Mouse (Mus musculus) right cerebral cortex, adult 18-20 months (tissue): Measurements from ENCODE around the gene Wdr82.

Experiments
- DNase-seq: peaks from one replicate; pipeline ENCODE4 v3.0.0; 2022; ENCODE audit warnings: mixed read lengths

The Wdr82 gene

GRCm38 (mm10) chr9:106227790-106228429 is 57.2 kb downstream of the Wdr82 start:
- DNase-seq: no peak

GRCm38 (mm10) chr9:106230051-106230733 is 59.5 kb downstream of the Wdr82 start:
- DNase-seq: no peak

- DNase-seq: no peak
Observed at GRCm38 (mm10) chr9:106230734-106231106, 60.0 kb downstream of the Wdr82 start.

- no peak for DNase-seq
Observed at GRCm38 (mm10) chr9:106231220-106231619, 60.5 kb downstream of the Wdr82 start.

- no peak for DNase-seq
Observed at GRCm38 (mm10) chr9:106231816-106232215, 61.1 kb downstream of the Wdr82 start.

- no peak for DNase-seq
Observed at GRCm38 (mm10) chr9:106232956-106233355, 62.2 kb downstream of the Wdr82 start.

GRCm38 (mm10) chr9:106233953-106234352 is 63.2 kb downstream of the Wdr82 start:
- DNase-seq: no peak

GRCm38 (mm10) chr9:106235194-106235830 is 64.6 kb downstream of the Wdr82 start:
- peak; percentile 41 for DNase-seq

- DNase-seq: no peak
Observed at GRCm38 (mm10) chr9:106236156-106236817, 65.6 kb downstream of the Wdr82 start.

GRCm38 (mm10) chr9:106236818-106237211 is 66.1 kb downstream of the Wdr82 start:
- no peak for DNase-seq

GRCm38 (mm10) chr9:106237401-106237800 is 66.7 kb downstream of the Wdr82 start:
- DNase-seq: no peak

GRCm38 (mm10) chr9:106237878-106238277 is 67.2 kb downstream of the Wdr82 start:
- DNase-seq: no peak
